Mouse (Mus musculus): ENCODE measurements around the gene Ddah1. TPM values are rescaled to one million over a fixed set of nuclear protein-coding genes. Genes with fewer than 3 reads are reported as not detected.

Ddah1 gene
- 85.9 and 103 TPM in 2 replicates for polyA plus RNA-seq (2016; fragmentation: Nextera tagmentation; extraction: Ambion mirVana)

DNA sequence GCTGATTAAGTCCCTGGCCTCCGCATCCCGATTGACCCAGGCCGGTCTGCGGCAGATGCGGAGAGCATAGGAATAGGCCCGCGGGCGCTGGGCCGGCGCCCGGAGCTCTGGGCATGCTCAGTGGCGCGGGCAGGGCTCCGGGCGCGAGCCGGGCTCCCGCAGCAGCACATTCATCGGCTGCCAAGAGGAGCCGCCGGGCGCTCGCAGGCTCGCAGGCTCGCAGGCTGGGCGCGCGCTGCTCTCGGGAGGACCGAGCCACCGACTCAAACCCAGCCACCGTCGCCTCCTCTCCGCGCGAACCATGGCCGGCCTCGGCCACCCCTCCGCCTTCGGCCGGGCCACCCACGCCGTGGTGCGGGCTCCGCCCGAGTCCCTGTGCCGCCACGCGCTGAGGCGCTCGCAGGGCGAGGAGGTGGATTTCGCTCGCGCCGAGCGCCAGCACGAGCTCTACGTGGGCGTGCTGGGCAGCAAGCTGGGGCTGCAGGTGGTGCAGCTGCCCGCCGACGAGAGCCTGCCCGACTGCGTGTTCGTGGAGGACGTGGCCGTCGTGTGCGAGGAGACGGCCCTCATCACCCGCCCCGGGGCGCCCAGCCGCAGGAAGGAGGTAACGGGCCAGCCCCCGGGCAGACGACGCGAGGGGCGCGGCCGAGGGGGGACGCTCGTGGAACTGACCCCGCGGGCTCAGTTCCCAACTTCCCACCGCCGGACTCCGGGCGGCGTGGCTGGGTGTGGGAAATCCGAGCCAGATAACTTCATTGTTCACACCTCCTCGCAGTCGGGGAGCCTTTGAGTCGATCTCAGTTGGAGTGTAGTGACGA is at the start of gene Ddah1:
Gene Ddah1, plus strand, starts transcription at position 115 of the 818 bp plus-strand sequence.
- H3K9me3 ChIP-seq: no peaks in the 10 kb centered on the region
- H3K27me3 ChIP-seq: peaks cover 13% of the 10 kb centered on the region
- no peaks in the 10 kb centered on the region for H3K36me3 ChIP-seq (replicated peaks)
- peak within 1 kb of the TSS; percentile 80 for H3K9ac ChIP-seq
- peak within 1 kb of the TSS; percentile 58 for H3K4me3 ChIP-seq (replicated peaks)
- H3K4me1 ChIP-seq: peaks cover 25% of the 10 kb centered on the region
- WGBS: under 1% methylated on average over 91 of the region's 97 CpGs
- H3K27ac ChIP-seq: peak within 1 kb of the TSS; percentile 86
- peak within 1 kb of the TSS; percentile 95 for H3K4me2 ChIP-seq
- peak; percentile 94 for ATAC-seq (ENCODE audit: low FRiP score)

- no peaks in the 10 kb centered on the region for H3K9me3 ChIP-seq
- H3K9ac ChIP-seq: no peak overlapping the region
- no peaks in the 10 kb centered on the region for H3K36me3 ChIP-seq (replicated peaks)
- no peak for ATAC-seq (ENCODE audit: low FRiP score)
- H3K4me2 ChIP-seq: no peak overlapping the region
- H3K4me1 ChIP-seq: no peaks in the 10 kb centered on the region
- no peak overlapping the region for H3K4me3 ChIP-seq (replicated peaks)
- 85% methylated on average over 7 of the region's 7 CpGs for WGBS
- H3K27ac ChIP-seq: no peak overlapping the region
- 0 out of 2 replicates have a peak, but pooled peaks cover 4% of the 10 kb centered on the region for H3K27me3 ChIP-seq
These were observed 42.6 kb upstream of the Ddah1 start for GRCm38 (mm10) chr3:145715923-145716322.

- 85% methylated on average over 4 of the region's 4 CpGs for WGBS
- Histone ChIP-seq H3K9me3 (0 out of 2 replicates have a peak, but pooled peaks cover 6% of the 10 kb centered on the region), H3K9ac (no peak overlapping the region), H3K27ac (no peak overlapping the region), H3K4me2 (no peak overlapping the region), H3K27me3 (no peaks in the 10 kb centered on the region), H3K4me1 (no peaks in the 10 kb centered on the region), H3K36me3 (replicated peaks) (no peaks in the 10 kb centered on the region), H3K4me3 (replicated peaks) (no peak overlapping the region)
- ATAC-seq (ENCODE audit: low FRiP score): no peak
These were observed 38.8 kb upstream of the Ddah1 start for GRCm38 (mm10) chr3:145719660-145720059.

DNA sequence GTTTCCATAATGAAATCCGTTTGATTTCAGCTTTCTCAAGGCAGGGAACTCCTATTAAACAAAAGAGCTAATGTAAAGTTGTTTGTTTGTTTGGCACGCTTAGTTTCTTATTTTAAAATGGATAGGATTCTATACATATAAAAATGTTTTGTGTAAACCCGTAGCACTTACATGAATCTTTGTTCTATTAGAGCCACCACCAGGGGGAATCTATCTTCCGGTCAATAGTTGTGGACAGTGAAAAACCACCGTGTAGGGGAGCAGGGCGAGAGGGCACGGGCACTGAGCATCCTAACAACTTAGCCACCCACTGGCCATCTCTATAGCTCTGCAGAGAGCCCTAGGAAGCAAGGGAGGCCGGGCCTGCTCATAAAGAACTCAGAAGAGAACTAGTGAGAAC is 33.4 kb upstream of the Ddah1 start:
- H3K4me3 ChIP-seq (replicated peaks): no peak overlapping the region
- no peak overlapping the region for H3K9ac ChIP-seq
- ATAC-seq (ENCODE audit: low FRiP score): no peak
- no peaks in the 10 kb centered on the region for H3K27me3 ChIP-seq
- H3K4me2 ChIP-seq: no peak overlapping the region
- H3K27ac ChIP-seq: no peak overlapping the region
- 78% methylated on average over 8 of the region's 8 CpGs for WGBS
- 0 out of 2 replicates have a peak, but pooled peaks cover 13% of the 10 kb centered on the region for H3K4me1 ChIP-seq
- no peaks in the 10 kb centered on the region for H3K36me3 ChIP-seq (replicated peaks)
- H3K9me3 ChIP-seq: 0 out of 2 replicates have a peak, but pooled peaks cover 6% of the 10 kb centered on the region

- ATAC-seq (ENCODE audit: low FRiP score): no peak
- WGBS: 53% methylated on average over 8 of the region's 8 CpGs
- Histone ChIP-seq H3K4me2 (no peak overlapping the region), H3K27me3 (no peaks in the 10 kb centered on the region), H3K9me3 (no peaks in the 10 kb centered on the region), H3K36me3 (replicated peaks) (no peaks in the 10 kb centered on the region), H3K9ac (no peak overlapping the region), H3K4me1 (0 out of 2 replicates have a peak, but pooled peaks cover 13% of the 10 kb centered on the region), H3K4me3 (replicated peaks) (no peak overlapping the region), H3K27ac (no peak overlapping the region)
These were observed 30.1 kb upstream of the Ddah1 start for GRCm38 (mm10) chr3:145728336-145728735.

GRCm38 (mm10) chr3:145729531-145729930 is 28.9 kb upstream of the Ddah1 start:
- Histone ChIP-seq H3K4me3 (replicated peaks) (no peak overlapping the region), H3K4me1 (0 out of 2 replicates have a peak, but pooled peaks cover 13% of the 10 kb centered on the region), H3K4me2 (no peak overlapping the region), H3K9me3 (no peaks in the 10 kb centered on the region), H3K27ac (no peak overlapping the region), H3K9ac (no peak overlapping the region), H3K36me3 (replicated peaks) (no peaks in the 10 kb centered on the region), H3K27me3 (no peaks in the 10 kb centered on the region)
- WGBS: 83% methylated on average over 4 of the region's 4 CpGs
- ATAC-seq (ENCODE audit: low FRiP score): no peak

GRCm38 (mm10) chr3:145730092-145730491 is 28.4 kb upstream of the Ddah1 start:
- Histone ChIP-seq H3K36me3 (replicated peaks) (no peaks in the 10 kb centered on the region), H3K4me3 (replicated peaks) (no peak overlapping the region), H3K9ac (no peak overlapping the region), H3K27me3 (no peaks in the 10 kb centered on the region), H3K4me1 (0 out of 2 replicates have a peak, but pooled peaks cover 13% of the 10 kb centered on the region), H3K9me3 (no peaks in the 10 kb centered on the region), H3K27ac (no peak overlapping the region), H3K4me2 (no peak overlapping the region)
- 69% methylated on average over 3 of the region's 3 CpGs for WGBS
- no peak for ATAC-seq (ENCODE audit: low FRiP score)

DNA sequence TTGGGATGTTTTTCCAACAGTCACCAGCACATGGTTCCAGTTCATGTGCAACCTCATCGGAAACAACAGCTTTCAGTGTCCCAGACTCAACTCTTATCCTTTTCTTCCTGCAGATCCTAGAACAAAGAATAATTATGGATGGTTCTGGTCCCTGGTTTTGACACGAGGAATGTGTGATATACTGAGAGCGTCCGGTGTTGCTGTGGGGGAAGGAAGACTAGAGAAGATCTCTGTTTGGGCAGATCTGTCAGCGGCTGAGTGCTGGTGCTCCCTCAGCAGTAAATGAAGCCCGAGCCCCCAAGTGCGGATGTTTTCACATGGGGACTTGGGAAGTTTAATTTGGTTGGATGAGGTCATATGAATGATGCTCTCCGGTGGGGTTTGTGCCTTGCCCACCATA is 23.6 kb upstream of the Ddah1 start:
- Histone ChIP-seq H3K4me1 (peaks cover 1% of the 10 kb centered on the region; the same call in 1 of the 2 replicates), H3K4me2 (no peak overlapping the region), H3K27me3 (no peaks in the 10 kb centered on the region), H3K36me3 (replicated peaks) (no peaks in the 10 kb centered on the region), H3K9ac (no peak overlapping the region), H3K4me3 (replicated peaks) (no peak overlapping the region), H3K9me3 (no peaks in the 10 kb centered on the region), H3K27ac (no peak overlapping the region)
- ATAC-seq (ENCODE audit: low FRiP score): no peak
- WGBS: 91% methylated on average over 8 of the region's 8 CpGs

DNA sequence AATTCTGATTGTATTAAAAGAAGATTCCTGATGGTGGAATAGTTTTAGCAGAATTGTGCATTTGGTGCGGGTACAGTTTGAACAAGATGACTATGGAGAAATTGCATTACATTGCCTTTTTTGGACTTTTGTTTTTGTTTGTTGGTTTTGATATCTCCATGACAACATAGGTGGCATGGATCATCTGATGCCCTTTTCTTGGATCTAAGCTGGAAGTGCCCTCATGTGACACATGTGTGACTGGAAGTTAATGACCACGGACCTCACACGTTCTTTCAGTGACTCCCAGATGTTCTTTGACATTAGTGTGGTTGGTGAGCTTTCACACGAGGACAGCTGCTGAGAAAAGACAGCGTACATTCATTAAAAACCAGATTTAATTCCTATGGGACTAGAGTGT is 21.9 kb upstream of the Ddah1 start:
- no peak overlapping the region for H3K9ac ChIP-seq
- H3K27ac ChIP-seq: no peak overlapping the region
- ATAC-seq (ENCODE audit: low FRiP score): no peak
- no peak overlapping the region for H3K4me3 ChIP-seq (replicated peaks)
- no peaks in the 10 kb centered on the region for H3K9me3 ChIP-seq
- H3K4me2 ChIP-seq: no peak overlapping the region
- no peaks in the 10 kb centered on the region for H3K36me3 ChIP-seq (replicated peaks)
- H3K27me3 ChIP-seq: no peaks in the 10 kb centered on the region
- peaks cover 4% of the 10 kb centered on the region; the same call in 1 of the 2 replicates for H3K4me1 ChIP-seq
- 87% methylated on average over 5 of the region's 5 CpGs for WGBS

GRCm38 (mm10) chr3:145738662-145739061 is 19.8 kb upstream of the Ddah1 start:
- no peaks in the 10 kb centered on the region for H3K36me3 ChIP-seq (replicated peaks)
- H3K4me1 ChIP-seq: peaks cover 4% of the 10 kb centered on the region
- H3K9ac ChIP-seq: no peak overlapping the region
- no peak overlapping the region for H3K4me2 ChIP-seq
- no peak overlapping the region for H3K27ac ChIP-seq
- no peak overlapping the region for H3K4me3 ChIP-seq (replicated peaks)
- WGBS: 92% methylated on average over 14 of the region's 14 CpGs
- no peak for ATAC-seq (ENCODE audit: low FRiP score)
- 0 out of 2 replicates have a peak, but pooled peaks cover 4% of the 10 kb centered on the region for H3K27me3 ChIP-seq
- no peaks in the 10 kb centered on the region for H3K9me3 ChIP-seq

DNA sequence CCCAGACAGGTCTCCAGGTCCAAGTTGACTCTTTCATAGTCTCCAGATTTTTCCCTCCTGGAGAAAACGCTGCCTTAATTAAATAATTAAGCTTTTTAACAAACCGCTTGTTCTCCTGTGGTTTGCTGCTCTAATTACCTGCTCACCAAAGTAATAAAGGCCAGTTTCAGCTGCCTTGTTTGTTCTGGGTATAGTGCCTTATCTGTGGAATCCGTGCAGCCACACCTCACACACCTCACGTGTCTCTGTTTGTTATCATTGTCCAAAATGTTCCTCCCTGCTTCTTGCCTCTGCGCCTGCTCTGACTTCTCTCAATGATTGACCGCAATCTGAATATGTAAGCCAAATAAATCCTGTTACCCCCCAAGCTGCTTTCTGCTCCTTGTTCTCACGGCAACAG is 18.6 kb upstream of the Ddah1 start:
- no peak overlapping the region for H3K27ac ChIP-seq
- H3K9me3 ChIP-seq: no peaks in the 10 kb centered on the region
- no peak for ATAC-seq (ENCODE audit: low FRiP score)
- no peak overlapping the region for H3K9ac ChIP-seq
- no peak overlapping the region for H3K4me3 ChIP-seq (replicated peaks)
- no peak overlapping the region for H3K4me2 ChIP-seq
- 71% methylated on average over 7 of the region's 7 CpGs for WGBS
- H3K4me1 ChIP-seq: peaks cover 4% of the 10 kb centered on the region
- H3K27me3 ChIP-seq: 0 out of 2 replicates have a peak, but pooled peaks cover 4% of the 10 kb centered on the region
- H3K36me3 ChIP-seq (replicated peaks): no peaks in the 10 kb centered on the region

DNA sequence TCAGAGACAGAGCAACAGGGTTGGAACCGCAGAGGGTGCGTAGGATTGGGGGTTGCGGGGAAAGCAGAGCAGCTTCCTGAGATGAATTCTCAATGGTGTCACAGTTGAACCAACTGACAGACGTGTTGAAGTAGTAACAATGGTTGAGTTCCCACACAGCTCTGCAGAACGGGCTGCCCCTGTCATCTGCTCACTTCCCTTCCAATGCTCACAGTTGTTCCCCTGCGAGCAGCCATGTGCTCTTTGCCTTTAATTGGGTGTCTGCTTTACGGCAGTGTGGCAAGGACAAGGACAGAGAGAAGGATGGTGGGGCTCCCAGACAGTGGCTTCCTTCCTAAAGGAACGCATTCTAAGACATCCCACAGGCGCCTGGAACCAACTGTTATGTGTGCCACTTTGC is 15.4 kb upstream of the Ddah1 start:
- Histone ChIP-seq H3K4me3 (replicated peaks) (no peak overlapping the region), H3K36me3 (replicated peaks) (no peaks in the 10 kb centered on the region), H3K4me2 (no peak overlapping the region), H3K4me1 (peaks cover 4% of the 10 kb centered on the region), H3K27me3 (0 out of 2 replicates have a peak, but pooled peaks cover 7% of the 10 kb centered on the region), H3K9ac (no peak overlapping the region), H3K9me3 (no peaks in the 10 kb centered on the region), H3K27ac (no peak overlapping the region)
- WGBS: 49% methylated on average over 9 of the region's 9 CpGs
- ATAC-seq (ENCODE audit: low FRiP score): peak; percentile 65; the same call in 1 of the 2 replicates
